ENCODE assay signal across 14 mouse cellular contexts in genomic region chr17:27448749-27449148, GRCm38 (mm10).
DNase-seq lines count a peak whose midpoint lies in the region; ATAC-seq and TF ChIP-seq lines count a peak whose summit lies in the region.
"Had no signal": no experiment of that assay in that cellular context is flagged by ENCODE, and none has a peak within 500 bp of the region (broad histone marks: within the 10 kb centered on the region; RNA-seq: fewer than 3 reads in every experiment).

No protein-coding gene starts in this region.

- no peak overlapping the region for H3K9ac ChIP-seq in liver, embryonic 14.5 days (replicated peaks)
- H3K9ac ChIP-seq in liver, embryonic 12.5 days = no peak overlapping the region
- H3K9ac ChIP-seq in midbrain, embryonic 12.5 days (replicated peaks) = no peak overlapping the region
- H3K9ac ChIP-seq: embryonic facial prominence, embryonic 12.5 days; heart, embryonic 15.5 days; liver, embryonic 13.5 days had no signal

- WGBS in liver, embryonic 14.5 days (ENCODE audit: insufficient replicate concordance) = 48% methylated on average over 6 of the region's 6 CpGs
- 51% methylated on average over 6 of the region's 6 CpGs for WGBS in liver, embryonic 12.5 days (ENCODE audit: insufficient replicate concordance)
- WGBS in midbrain, embryonic 12.5 days = 63% methylated on average over 6 of the region's 6 CpGs
- 95% methylated on average over 6 of the region's 6 CpGs for WGBS in thymus, adult 2 months

- H3K4me1 ChIP-seq in liver, embryonic 14.5 days (replicated peaks; ENCODE audit: control insufficient read depth in 2 of 2, insufficient read depth in 2 of 2, low read length in 1 of 2) = no peaks in the 10 kb centered on the region
- H3K4me1 ChIP-seq in liver, embryonic 12.5 days = no peaks in the 10 kb centered on the region; the same call in 1 of the 2 replicates
- H3K4me1 ChIP-seq in midbrain, embryonic 12.5 days = peaks cover 10% of the 10 kb centered on the region
- H3K4me1 ChIP-seq in thymus, adult 2 months (replicated peaks; ENCODE audit: control insufficient read depth, insufficient read depth, low read length) = peaks cover 13% of the 10 kb centered on the region
- H3K4me1 ChIP-seq: embryonic facial prominence, embryonic 12.5 days; liver, embryonic 13.5 days had no signal

- H3K27ac ChIP-seq in liver, embryonic 14.5 days = no peak overlapping the region
- H3K27ac ChIP-seq in liver, embryonic 12.5 days = no peak overlapping the region
- H3K27ac ChIP-seq in midbrain, embryonic 12.5 days (replicated peaks) = no peak overlapping the region; the same call in 1 of the 2 replicates
- no peak overlapping the region for H3K27ac ChIP-seq in thymus, adult 2 months (ENCODE audit: control insufficient read depth, insufficient read depth, low read length)
- H3K27ac ChIP-seq: embryonic facial prominence, embryonic 12.5 days; heart, embryonic 15.5 days; liver, embryonic 13.5 days had no signal

- no peaks in the 10 kb centered on the region for H3K27me3 ChIP-seq in liver, embryonic 14.5 days (ENCODE audit: control insufficient read depth, insufficient read depth, low read length)
- 0 out of 2 replicates have a peak, but pooled peaks cover 15% of the 10 kb centered on the region for H3K27me3 ChIP-seq in liver, embryonic 12.5 days (replicated peaks)
- H3K27me3 ChIP-seq in midbrain, embryonic 12.5 days = peaks cover 3% of the 10 kb centered on the region; the same call in 1 of the 2 replicates
- H3K27me3 ChIP-seq in thymus, adult 2 months (ENCODE audit: control insufficient read depth, insufficient read depth, low read length) = no peaks in the 10 kb centered on the region
- H3K27me3 ChIP-seq: embryonic facial prominence, embryonic 12.5 days had no signal

- H3K4me2 ChIP-seq in liver, embryonic 14.5 days (ENCODE audit: low read depth) = no peak overlapping the region
- H3K4me2 ChIP-seq in liver, embryonic 12.5 days = no peak overlapping the region
- no peak overlapping the region for H3K4me2 ChIP-seq in midbrain, embryonic 12.5 days (replicated peaks)
- H3K4me2 ChIP-seq: embryonic facial prominence, embryonic 12.5 days; heart, embryonic 15.5 days; liver, embryonic 13.5 days had no signal

- no peak for ATAC-seq in liver, embryonic 14.5 days (ENCODE audit: insufficient read depth)
- ATAC-seq in liver, embryonic 12.5 days = no peak
- ATAC-seq in midbrain, embryonic 12.5 days (ENCODE audit: low FRiP score, low read depth) = peak; percentile 47; the same call in 1 of the 2 replicates
- ATAC-seq in inflammation-experienced regulatory T-cells, adult 6 months = no peak

- no peak for TF ChIP-seq EP300 in liver, embryonic 14.5 days (IDR thresholded peaks at IDR 0.05; ENCODE audit: low read depth)

- H3K36me3 ChIP-seq in liver, embryonic 14.5 days (replicated peaks; ENCODE audit: control insufficient read depth, insufficient read depth, low read depth) = no peaks in the 10 kb centered on the region
- no peaks in the 10 kb centered on the region for H3K36me3 ChIP-seq in liver, embryonic 12.5 days
- H3K36me3 ChIP-seq in midbrain, embryonic 12.5 days = no peaks in the 10 kb centered on the region
- H3K36me3 ChIP-seq in thymus, adult 2 months (ENCODE audit: control insufficient read depth, insufficient read depth, low read length) = no peaks in the 10 kb centered on the region
- H3K36me3 ChIP-seq: embryonic facial prominence, embryonic 12.5 days; heart, embryonic 15.5 days; liver, embryonic 13.5 days had no signal

- no peak overlapping the region for H3K4me3 ChIP-seq in liver, embryonic 14.5 days (ENCODE audit: insufficient read depth in 1 of 2, low read depth in 2 of 2, low read length in 2 of 2)
- no peak overlapping the region for H3K4me3 ChIP-seq in liver, embryonic 12.5 days
- H3K4me3 ChIP-seq in midbrain, embryonic 12.5 days = no peak overlapping the region
- H3K4me3 ChIP-seq in thymus, adult 2 months (ENCODE audit: control insufficient read depth, insufficient read depth, low read length) = no peak overlapping the region
- H3K4me3 ChIP-seq: embryonic facial prominence, embryonic 12.5 days; heart, embryonic 15.5 days; liver, embryonic 13.5 days had no signal

- DNase-seq in embryo, embryonic 11 days = peak; percentile 34
- DNase-seq in embryo, embryonic 9.5 days (ENCODE audit: extremely low spot score) = no peak
- DNase-seq in liver, embryonic 14.5 days (ENCODE audit: low read depth in 3 of 3, low spot score in 3 of 3) = no peak
- DNase-seq in cerebellum, adult 11-12 months = peak; percentile 90
- no peak for DNase-seq in thymus, adult 2 months
- DNase-seq: adrenal gland, postnatal 36 days; B cell, adult 2 months; kidney, adult 9 months; liver, embryonic 13.5 days had no signal

- peak; percentile 38; the same call in 1 of the 2 replicates for TF ChIP-seq CTCF in liver, embryonic 14.5 days (IDR thresholded peaks at IDR 0.05; ENCODE audit: low read depth)
- TF ChIP-seq CTCF in thymus, adult 2 months (IDR thresholded peaks at IDR 0.05; ENCODE audit: borderline replicate concordance, control insufficient read depth, extremely low read depth, insufficient read depth, low read length, poor library complexity) = no peak

- TF ChIP-seq POLR2A in thymus, adult 2 months (IDR thresholded peaks at IDR 0.05; ENCODE audit: control insufficient read depth, extremely low read depth, insufficient read depth, low read length, poor library complexity) = no peak

- H3K9me3 ChIP-seq in liver, embryonic 14.5 days (ENCODE audit: control insufficient read depth, low read length) = no peaks in the 10 kb centered on the region
- H3K9me3 ChIP-seq in liver, embryonic 12.5 days (replicated peaks) = no peaks in the 10 kb centered on the region
- H3K9me3 ChIP-seq in midbrain, embryonic 12.5 days = no peaks in the 10 kb centered on the region
- H3K9me3 ChIP-seq: embryonic facial prominence, embryonic 12.5 days; heart, embryonic 15.5 days; liver, embryonic 13.5 days had no signal

Comparison
In these comparisons a context has a peak if more than half of its experiments do, and no peak if none do; other contexts are left out.
1. DNase-seq: peak in embryo, embryonic 11 days (single experiment) and cerebellum, adult 11-12 months (single experiment); none in embryo, embryonic 9.5 days (single experiment), liver, embryonic 14.5 days (0 of 3) and thymus, adult 2 months (single experiment).